Mouse (Mus musculus): ENCODE data around the gene Gm5089. TPM values are rescaled to one million over a fixed set of nuclear protein-coding genes. Genes with fewer than 3 reads are reported as not detected.

Gene Gm5089
- polyA plus RNA-seq, 1 experiment, result not detected

DNA sequence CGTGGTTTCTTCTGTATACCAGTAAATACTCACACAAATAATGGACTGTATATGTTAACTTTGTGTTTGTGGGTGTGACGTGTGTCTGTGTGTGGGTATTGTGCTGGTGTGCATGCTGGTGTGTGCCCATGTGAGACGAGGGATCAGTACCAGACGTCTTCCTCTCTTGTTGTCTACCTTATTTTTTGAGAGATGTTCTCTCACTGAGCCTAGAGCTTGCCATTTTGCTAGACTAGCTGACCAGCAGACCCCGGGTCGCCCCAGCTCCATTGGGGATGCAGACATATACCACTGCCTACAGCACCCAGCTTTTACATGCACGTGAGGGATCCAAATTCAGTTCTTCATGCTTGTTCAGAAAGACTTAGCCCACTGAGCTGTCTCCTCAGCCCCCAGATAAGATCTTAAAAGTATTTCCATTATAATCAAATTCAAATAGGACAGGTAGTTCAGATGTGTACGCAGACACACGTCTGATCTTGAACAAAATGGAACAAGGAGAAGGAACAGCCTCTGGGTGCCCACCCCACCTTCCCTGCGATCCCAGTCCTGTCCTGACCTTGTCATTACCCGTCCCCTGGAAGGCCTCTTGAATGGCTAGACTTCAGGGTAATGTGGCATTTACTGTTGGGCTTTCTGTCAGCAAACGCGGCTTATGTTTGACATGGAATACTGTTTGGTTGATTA, 61.1 kb downstream of the Gm5089 start:
- Histone ChIP-seq H3K36me3 (replicated peaks; ENCODE audit: low read length) (no peaks in the 10 kb centered on the region), H3K4me1 (no peaks in the 10 kb centered on the region), H3K4me3 (replicated peaks) (no peak overlapping the region), H3K9me3 (no peaks in the 10 kb centered on the region), H3K27me3 (replicated peaks) (no peaks in the 10 kb centered on the region)
- no peak for TF ChIP-seq FLI1 (IDR thresholded peaks at IDR 0.05; ENCODE audit: low read length)
- TF ChIP-seq GATA1 (IDR thresholded peaks at IDR 0.05; ENCODE audit: borderline replicate concordance, low read length), result no peak

DNA sequence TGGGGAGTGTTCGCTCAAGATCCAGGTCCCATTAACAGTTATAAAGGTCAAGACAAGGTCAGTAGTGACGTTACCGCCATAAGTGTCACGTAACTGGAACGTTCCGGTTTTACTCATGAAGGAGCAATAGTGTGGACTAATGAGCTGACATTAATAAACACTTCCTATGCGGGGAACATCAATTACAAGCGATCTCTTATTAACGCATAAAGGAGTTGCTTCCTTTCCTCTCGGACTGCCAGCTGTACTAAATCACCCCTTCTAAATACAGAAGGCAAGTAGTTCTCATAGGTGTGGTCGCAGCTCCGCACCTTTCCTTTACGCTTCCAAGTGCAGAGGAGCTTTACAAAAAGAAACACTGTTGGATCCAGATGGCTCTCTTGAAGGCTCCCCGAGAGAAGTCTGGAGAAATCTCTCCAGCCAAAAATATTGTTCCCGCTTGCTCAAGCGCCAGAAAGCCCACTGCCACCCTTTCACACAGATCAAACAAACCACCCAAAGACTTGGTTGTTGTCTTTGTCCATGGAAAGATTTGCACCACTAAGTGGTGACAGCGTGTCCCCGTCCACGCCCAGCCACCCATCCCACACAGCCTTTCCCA, 62.4 kb downstream of the Gm5089 start:
- Histone ChIP-seq H3K4me3 (replicated peaks) (no peak overlapping the region), H3K9me3 (no peaks in the 10 kb centered on the region), H3K36me3 (replicated peaks; ENCODE audit: low read length) (no peaks in the 10 kb centered on the region), H3K27me3 (replicated peaks) (no peaks in the 10 kb centered on the region), H3K4me1 (no peaks in the 10 kb centered on the region)
- TF ChIP-seq GATA1 (IDR thresholded peaks at IDR 0.05; ENCODE audit: borderline replicate concordance, low read length) (no peak), FLI1 (IDR thresholded peaks at IDR 0.05; ENCODE audit: low read length) (no peak)

DNA sequence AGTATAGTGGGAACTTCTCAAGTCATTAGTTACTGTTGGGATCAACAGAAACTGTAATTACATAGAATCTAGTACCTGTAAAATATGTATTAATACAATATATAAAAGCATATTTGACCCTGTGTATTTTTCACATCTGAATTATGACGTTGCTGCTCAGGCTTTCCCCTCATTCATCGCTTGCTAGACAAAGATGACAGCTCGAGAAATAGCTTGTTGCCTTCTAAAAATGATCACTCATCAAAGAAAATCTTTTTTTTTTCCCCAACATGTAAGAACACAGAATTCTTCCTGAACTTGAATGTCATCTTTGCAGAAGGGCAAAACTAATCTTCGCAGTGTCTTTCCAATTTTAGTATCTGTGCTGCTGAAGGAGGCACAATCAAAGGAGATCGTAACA, 63.1 kb downstream of the Gm5089 start:
- Histone ChIP-seq H3K27me3 (replicated peaks) (no peaks in the 10 kb centered on the region), H3K9me3 (no peaks in the 10 kb centered on the region), H3K4me3 (replicated peaks) (no peak overlapping the region), H3K36me3 (replicated peaks; ENCODE audit: low read length) (no peaks in the 10 kb centered on the region), H3K4me1 (no peaks in the 10 kb centered on the region)
- TF ChIP-seq FLI1 (IDR thresholded peaks at IDR 0.05; ENCODE audit: low read length) (no peak), GATA1 (IDR thresholded peaks at IDR 0.05; ENCODE audit: borderline replicate concordance, low read length) (no peak)

DNA sequence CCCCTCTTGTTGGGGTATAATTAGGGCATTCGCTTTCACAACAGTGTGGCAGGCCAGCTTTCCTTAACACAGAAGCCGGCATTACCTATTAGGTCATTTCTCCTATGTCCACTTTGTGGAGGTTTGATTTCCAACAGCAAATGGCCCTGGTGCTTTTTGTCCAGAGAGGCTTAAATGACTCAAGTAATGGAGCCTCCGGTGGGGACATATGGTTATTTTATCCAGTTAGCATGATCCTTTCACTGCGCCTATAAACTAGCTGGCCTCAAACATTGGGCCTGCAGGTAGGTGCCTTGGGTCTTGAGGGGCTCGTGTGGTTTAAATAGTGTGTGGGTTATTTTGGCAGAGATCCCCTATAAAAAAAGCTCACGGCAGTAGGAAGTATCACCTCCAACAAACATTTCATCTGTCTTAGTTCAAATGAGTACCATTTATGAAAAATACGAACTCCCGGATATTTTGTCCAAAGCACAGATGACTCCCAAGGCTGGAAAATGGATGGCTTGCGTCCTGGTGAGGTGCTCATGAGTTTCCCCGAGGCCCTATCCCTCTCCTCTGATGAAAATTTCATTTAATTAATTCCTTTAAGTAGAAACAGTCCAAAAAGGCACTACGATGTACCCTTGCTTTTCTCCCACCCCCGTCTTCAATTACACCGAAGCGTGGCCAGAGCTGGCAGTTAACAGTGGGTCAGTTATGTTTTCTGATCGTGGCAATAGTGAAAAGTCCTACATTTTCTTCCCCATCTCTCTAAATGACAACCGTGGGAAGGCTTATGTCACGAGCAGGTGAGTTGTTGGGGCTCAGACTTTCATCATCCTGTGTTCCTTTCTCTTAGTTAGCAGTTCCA, 64.4 kb downstream of the Gm5089 start:
- Histone ChIP-seq H3K36me3 (replicated peaks; ENCODE audit: low read length) (no peaks in the 10 kb centered on the region), H3K27me3 (replicated peaks) (no peaks in the 10 kb centered on the region), H3K9me3 (no peaks in the 10 kb centered on the region), H3K4me1 (no peaks in the 10 kb centered on the region), H3K4me3 (replicated peaks) (no peak overlapping the region)
- no peak for TF ChIP-seq GATA1 (IDR thresholded peaks at IDR 0.05; ENCODE audit: borderline replicate concordance, low read length)
- no peak for TF ChIP-seq FLI1 (IDR thresholded peaks at IDR 0.05; ENCODE audit: low read length)

DNA sequence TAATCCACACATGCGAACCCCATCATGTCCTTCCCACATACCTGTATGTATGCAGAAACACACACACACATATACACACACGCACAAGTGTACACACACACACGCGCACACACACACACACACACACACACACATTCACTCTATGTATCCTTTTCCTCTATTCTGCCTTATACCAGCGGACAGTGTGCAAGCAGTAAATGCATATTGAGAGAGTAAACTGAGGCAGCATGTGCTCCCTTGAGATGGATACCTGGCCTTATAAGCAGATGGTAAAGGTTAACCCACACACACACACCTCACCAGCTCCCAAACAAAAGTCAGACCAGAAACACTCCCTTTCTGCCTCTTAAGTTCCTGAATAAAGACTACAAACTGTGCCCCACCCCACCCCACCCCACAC, 65.2 kb downstream of the Gm5089 start:
- Histone ChIP-seq H3K36me3 (replicated peaks; ENCODE audit: low read length) (no peaks in the 10 kb centered on the region), H3K4me3 (replicated peaks) (no peak overlapping the region), H3K27me3 (replicated peaks) (no peaks in the 10 kb centered on the region), H3K4me1 (no peaks in the 10 kb centered on the region), H3K9me3 (no peaks in the 10 kb centered on the region)
- no peak for TF ChIP-seq GATA1 (IDR thresholded peaks at IDR 0.05; ENCODE audit: borderline replicate concordance, low read length)
- no peak for TF ChIP-seq FLI1 (IDR thresholded peaks at IDR 0.05; ENCODE audit: low read length)

DNA sequence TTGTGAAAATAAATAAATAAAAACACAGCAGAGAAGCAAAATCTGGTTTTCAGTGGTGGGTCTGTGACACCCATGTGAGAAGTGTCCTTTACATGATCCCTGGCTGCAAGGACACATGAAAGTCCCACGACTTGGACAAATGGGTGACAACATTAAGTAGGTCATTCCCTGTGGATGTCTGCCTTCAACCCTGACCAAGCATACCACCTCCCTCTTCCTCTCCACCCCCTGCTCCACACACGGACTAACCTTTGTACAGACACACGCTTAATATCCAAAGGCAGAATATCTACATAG, 65.7 kb downstream of the Gm5089 start:
- H3K4me3 ChIP-seq (replicated peaks), result no peak overlapping the region

More for the DNA sequence above, 65.7 kb downstream of the Gm5089 start:
- Histone ChIP-seq H3K9me3 (no peaks in the 10 kb centered on the region), H3K4me1 (no peaks in the 10 kb centered on the region), H3K36me3 (replicated peaks; ENCODE audit: low read length) (no peaks in the 10 kb centered on the region), H3K27me3 (replicated peaks) (no peaks in the 10 kb centered on the region)
- TF ChIP-seq FLI1 (IDR thresholded peaks at IDR 0.05; ENCODE audit: low read length) (no peak), GATA1 (IDR thresholded peaks at IDR 0.05; ENCODE audit: borderline replicate concordance, low read length) (no peak)

Other genes starting within 250 kb of the Gm5089 start
- gene Zic5, start 14.6 kb upstream of the Gm5089 start, polyA plus RNA-seq (2012; ENCODE audit: insufficient read depth, low replicate concordance), result not detected in 2 replicates
- gene Zic2, start 24.3 kb upstream of the Gm5089 start, polyA plus RNA-seq (2012; ENCODE audit: insufficient read depth, low replicate concordance), result not detected in 2 replicates
- not detected in 2 replicates for gene Gm10837, start 39.5 kb upstream of the Gm5089 start, polyA plus RNA-seq (2012; ENCODE audit: insufficient read depth, low replicate concordance)
- 2.5 and 31.6 TPM in 2 replicates for gene Pcca, start 83.2 kb upstream of the Gm5089 start, polyA plus RNA-seq (2012; ENCODE audit: insufficient read depth, low replicate concordance)

Measured in megakaryocyte, embryonic 14.5 days (primary cell).